Mouse (Mus musculus): ENCODE measurements around the gene Smco1.
"Not testable (repeated sequence)": the region's sequence is repeated elsewhere in the genome, so short reads cannot be mapped to it uniquely, and the experiment has no call there.

Gene Smco1

DNA sequence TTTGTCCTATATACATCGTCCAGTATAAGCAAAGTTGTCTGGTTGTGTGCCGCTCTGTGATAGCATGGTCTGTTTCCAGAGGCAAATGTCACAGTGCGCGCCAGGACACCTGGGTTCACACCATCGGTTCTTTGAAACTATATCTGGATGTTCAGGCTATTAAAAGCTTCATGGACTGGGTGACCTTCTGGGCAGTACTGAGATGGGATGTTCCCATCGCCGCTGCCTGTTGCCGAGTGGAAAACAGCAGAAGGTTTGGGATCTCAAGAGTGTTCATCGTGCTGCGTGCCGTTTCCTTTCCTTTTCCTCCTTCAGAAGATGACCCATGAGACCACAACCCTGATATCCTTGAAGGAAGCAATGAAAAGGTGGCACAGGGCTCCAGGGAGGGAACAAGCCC lies at the start of gene Smco1:
Gene Smco1 (plus strand): TSS at position 178 of the 400 bp plus-strand sequence.
- no peak for DNase-seq (ENCODE audit: low read depth)

GRCm38 (mm10) chr16:32221803-32222202 lies 49.5 kb upstream of the Smco1 start:
- DNase-seq (ENCODE audit: low read depth), result no peak

GRCm38 (mm10) chr16:32222399-32222798 lies 48.9 kb upstream of the Smco1 start:
- no peak for DNase-seq (ENCODE audit: low read depth)

DNA sequence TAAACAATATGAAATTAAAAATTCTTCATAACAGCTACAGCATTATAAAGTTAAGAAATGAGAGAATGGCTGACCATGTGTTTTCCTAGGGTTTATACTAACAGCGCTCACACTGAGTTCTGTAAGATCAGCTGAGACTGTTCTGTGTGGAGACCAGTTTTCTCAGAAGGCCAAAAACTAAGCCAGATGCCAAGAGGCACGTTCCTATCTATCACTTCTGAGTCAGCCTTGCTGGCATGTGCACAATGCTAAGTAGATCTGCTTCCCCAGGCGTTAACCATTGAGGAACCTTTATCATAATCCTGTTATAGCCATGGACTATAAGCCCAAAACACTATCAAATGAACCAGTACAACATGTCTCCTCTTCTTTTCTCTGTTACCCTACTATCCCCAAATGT lies 39.2 kb upstream of the Smco1 start:
- not testable (repeated sequence) for DNase-seq (ENCODE audit: low read depth)

- no peak for DNase-seq (ENCODE audit: low read depth)
These were observed 33.2 kb upstream of the Smco1 start for GRCm38 (mm10) chr16:32237930-32238680.

DNA sequence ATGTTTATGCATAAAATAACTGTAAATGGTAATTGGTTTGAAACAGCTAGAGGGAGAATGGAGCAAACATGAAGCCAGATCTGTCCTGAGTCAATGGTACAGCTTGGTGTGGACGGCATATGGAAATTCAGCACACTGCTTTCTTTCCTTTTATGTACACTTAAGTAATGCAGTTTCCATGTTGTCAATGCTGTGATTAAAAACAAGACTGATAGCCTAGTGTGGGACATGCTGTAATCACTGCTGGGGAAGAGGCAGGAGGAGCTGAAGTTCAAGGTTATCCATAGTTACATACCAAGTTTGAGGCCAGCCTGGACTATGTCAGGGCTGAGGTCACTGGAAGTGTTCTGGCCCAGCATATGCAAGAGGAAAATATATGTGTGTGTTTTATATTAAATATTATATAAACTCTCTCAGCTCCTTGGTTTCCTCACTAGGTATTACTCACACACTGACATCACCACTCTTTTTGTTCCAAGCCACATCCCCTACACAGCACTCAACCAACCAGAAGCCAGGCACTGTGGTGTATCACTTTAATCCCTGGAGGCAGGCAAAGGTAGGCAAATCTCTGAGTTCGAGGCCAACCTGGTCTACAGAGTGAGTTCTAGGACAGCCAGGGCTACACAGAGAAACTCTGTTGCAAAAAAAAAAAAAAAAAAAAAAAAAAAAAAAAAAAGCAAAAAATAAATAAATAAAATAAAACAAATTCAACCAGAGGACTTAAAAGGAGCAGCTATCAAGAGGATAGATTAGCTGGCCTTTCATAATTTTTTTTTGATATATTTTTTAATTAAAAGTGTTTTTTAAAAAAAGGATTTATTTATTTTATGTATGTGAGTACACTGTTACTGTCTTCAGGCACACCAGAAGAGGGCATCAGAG lies 31.6 kb upstream of the Smco1 start:
- no peak for DNase-seq (ENCODE audit: low read depth)

- no peak for DNase-seq (ENCODE audit: low read depth)
These were observed 27.4 kb upstream of the Smco1 start for GRCm38 (mm10) chr16:32243901-32244300.

DNA sequence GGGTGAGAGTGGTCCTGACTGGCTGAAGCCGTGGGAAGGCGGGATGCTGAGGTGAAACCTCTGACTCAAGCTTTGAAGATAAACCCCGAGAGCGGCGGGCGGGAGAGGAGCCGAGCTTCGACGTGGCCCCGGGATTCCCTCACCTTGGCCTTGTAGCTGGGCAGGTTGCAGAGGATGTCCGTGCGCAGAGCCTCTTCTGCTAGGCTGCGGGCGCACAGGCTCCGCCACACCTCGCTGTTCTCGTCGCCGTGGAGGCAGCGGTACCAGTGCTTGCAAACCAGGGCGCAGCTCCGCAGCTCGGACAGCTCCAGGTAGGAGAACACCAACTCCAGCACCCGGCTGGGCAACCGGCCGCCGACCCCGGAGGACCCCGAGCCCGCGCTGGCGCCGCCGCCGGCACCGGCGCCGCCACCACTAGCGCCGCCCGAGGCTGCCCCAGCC lies 24.9 kb upstream of the Smco1 start:
- DNase-seq (ENCODE audit: low read depth), result peak; percentile 40

DNA sequence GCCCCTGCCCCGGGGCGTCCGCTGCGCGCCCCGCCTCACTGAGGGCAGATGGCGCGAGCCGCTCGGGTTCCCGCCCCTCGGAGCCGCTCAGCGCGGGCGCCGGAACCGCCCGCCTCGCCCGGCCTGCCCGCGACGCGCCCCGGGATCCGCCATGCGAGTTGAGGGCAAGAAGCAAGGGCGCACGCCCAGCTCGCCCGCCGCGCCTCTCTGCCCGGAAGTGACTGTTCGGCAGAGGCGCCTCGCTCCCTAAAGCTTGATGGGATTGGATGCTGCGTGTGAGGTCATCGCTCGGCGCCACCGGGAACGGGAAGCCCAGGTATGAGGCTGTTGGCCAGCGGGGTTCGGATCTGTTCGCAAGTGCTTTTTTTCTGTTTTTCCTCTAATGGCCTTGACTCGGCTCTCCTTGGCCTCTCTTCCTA lies 24.3 kb upstream of the Smco1 start, which contains the start of the genes Fbxo45 and Wdr53:
Gene Fbxo45 (minus strand): TSS at position 207 of the 419 bp plus-strand sequence.
Gene Wdr53 (plus strand): TSS at position 276 of the 419 bp plus-strand sequence.
- peak; percentile 94 for DNase-seq (ENCODE audit: low read depth)

DNA sequence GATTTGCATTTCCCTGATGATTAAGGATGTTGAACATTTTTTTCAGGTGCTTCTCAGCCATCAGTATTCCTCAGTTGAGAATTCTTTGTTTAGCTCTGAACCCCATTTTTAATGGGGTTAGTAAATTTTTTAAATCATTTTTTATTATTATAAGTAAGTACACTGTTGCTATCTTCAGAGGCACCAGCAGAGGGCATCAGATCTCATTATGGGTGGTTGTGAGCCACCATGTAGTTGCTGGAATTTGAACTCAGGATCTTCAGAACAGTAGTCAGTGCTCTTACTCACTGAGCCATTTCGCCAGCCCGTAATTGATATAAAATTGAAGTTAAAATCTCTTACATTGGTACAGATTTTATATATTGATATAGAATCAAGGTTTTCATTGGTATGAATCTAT lies 7.0 kb upstream of the Smco1 start:
- not testable (repeated sequence) for DNase-seq (ENCODE audit: low read depth)

GRCm38 (mm10) chr16:32273338-32273737 lies 2.1 kb downstream of the Smco1 start:
- no peak for DNase-seq (ENCODE audit: low read depth)

DNA sequence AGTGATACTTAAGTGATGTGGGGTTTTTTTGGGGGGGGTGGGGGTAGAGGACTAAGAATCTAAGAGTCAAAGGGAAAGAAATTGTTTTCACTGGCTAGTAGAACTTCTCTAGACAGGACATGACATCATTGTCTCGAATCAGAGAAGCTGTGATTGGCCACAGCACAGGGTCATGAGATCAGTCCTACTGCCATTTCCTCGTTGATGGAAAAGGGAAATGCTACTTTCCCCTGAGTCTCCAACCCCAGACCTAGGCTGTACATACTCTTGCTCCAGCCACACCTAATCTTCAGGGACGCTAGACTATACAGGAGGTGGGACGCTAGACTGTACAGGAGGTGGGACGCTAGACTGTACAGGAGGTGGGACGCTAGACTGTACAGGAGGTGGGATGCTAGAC lies 3.8 kb downstream of the Smco1 start:
- no peak for DNase-seq (ENCODE audit: low read depth)

- DNase-seq (ENCODE audit: low read depth), result no peak
These were observed 4.6 kb downstream of the Smco1 start for GRCm38 (mm10) chr16:32275830-32276229.

GRCm38 (mm10) chr16:32277308-32278256 lies 6.3 kb downstream of the Smco1 start, which contains the start of gene Rnf168:
Rnf168 (plus strand) TSS chr16:32277459.
- peak; percentile 90 for DNase-seq (ENCODE audit: low read depth)

- DNase-seq (ENCODE audit: low read depth), result no peak
These were observed 7.1 kb downstream of the Smco1 start for GRCm38 (mm10) chr16:32278396-32278795.

DNA sequence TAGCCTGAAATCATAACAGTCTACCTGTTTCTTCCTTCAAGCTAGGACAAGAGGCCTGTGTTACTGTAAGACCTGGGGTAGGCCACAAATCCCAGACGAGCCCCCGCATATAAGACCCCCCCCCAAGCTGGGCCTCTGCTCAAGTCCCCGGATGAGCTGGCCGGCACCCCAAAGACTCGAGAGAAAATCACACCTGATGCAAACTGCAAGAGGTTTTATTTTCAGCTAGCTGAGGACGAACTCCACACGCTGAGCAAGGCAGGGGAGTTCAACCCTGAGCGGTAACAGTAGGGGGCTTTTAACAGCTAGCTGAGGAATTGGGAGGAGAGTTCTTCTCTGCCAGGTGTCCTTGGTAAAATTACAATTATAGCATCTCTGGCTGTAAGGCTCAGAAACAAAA lies 8.9 kb downstream of the Smco1 start:
- DNase-seq (ENCODE audit: low read depth), result no peak

DNA sequence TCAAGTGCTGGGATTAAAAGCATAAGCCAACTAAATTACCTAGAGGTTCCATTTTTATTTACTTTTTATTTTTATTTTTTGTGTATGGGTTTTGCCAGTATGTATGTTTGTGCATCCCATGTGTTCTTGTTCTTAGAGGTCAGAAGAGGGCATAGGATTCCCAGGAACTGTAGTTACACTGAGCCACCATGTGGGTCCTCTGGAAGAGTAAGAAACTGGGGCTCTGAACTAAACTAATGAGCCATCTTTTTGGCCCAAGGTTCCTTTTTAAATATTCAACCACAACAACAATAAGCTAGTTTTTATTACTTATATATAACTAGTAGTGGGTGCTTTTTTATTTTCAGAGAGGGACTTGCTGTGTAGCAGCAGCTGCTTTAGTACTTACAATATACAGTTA lies 11.3 kb downstream of the Smco1 start:
- DNase-seq (ENCODE audit: low read depth), result no peak

DNA sequence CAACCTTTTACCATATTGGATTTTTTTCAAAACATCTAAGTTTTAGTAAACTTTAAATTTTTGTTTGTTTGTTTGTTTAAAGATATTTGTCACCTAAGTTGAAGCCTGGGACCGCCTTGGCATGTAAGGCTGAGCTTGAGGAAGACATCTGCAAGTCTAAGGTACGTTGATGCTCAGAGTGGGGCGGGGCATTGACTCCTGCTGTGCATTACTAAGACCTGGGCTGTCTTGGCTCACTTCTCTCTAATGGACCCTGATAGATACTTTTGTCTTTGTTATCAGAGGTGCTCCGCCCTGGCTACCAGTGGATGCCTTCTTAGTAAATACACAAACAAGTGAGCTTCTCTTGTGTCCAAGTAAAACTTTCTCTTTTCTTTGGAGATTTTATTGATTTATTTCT lies 20.6 kb downstream of the Smco1 start:
- DNase-seq (ENCODE audit: low read depth), result no peak

- not testable (repeated sequence) for DNase-seq (ENCODE audit: low read depth)
These were observed 28.3 kb downstream of the Smco1 start for GRCm38 (mm10) chr16:32299617-32300016.

GRCm38 (mm10) chr16:32303046-32303445 lies 31.8 kb downstream of the Smco1 start:
- DNase-seq (ENCODE audit: low read depth), result no peak

- no peak for DNase-seq (ENCODE audit: low read depth)
These were observed 32.6 kb downstream of the Smco1 start for GRCm38 (mm10) chr16:32303886-32304285.

DNA sequence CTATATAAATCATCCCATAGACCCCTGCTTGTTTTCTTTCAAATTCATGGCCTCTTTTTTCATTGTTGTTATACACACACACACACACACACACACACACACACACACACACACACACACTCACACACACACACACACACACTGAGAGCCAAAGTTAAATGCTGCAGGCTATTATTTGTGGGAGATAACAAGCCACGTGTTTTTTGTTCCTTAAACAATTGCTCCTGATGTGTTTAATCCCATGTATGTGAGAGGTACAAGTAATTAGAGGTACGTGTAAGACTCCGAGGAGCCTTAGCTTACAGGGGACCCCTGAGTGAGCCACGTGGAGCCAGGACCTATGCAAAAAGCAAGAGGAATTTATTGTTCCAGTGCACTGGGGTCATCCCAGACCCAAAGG lies 40.7 kb downstream of the Smco1 start:
- DNase-seq (ENCODE audit: low read depth), result no peak

Data from c-Kit-positive CD71-positive TER-119-negative erythroid progenitor cells, embryonic 14.5 days (primary cell).